Mouse (Mus musculus): ENCODE data around the gene Ppp1r36. TPM values are rescaled to one million over a fixed set of nuclear protein-coding genes. Genes with fewer than 3 reads are reported as not detected.
A peak's percentile ranks its signal among the peaks of the same experiment; 100 is the strongest.

The Ppp1r36 gene
- polyA plus RNA-seq, 1 experiment: 1.8 TPM

- TF ChIP-seq CTCF (IDR thresholded peaks at IDR 0.05; ENCODE audit: insufficient read depth, low read length) (no peak), POLR2A (IDR thresholded peaks at IDR 0.05; ENCODE audit: borderline replicate concordance, extremely low read depth, low read depth, low read length) (no peak)
- WGBS: 68% methylated on average over 4 of the region's 4 CpGs
- no peak for DNase-seq
- Histone ChIP-seq H3K4me1 (ENCODE audit: control insufficient read depth, insufficient read depth, low read length) (no peaks in the 10 kb centered on the region), H3K4me3 (replicated peaks; ENCODE audit: extremely low read depth, low read depth, low read length) (no peak overlapping the region)
These were observed 41.7 kb downstream of the Ppp1r36 start for GRCm38 (mm10) chr12:76459032-76459431.

- DNase-seq: no peak
- H3K4me1 ChIP-seq (ENCODE audit: control insufficient read depth, insufficient read depth, low read length): no peaks in the 10 kb centered on the region
- TF ChIP-seq CTCF (IDR thresholded peaks at IDR 0.05; ENCODE audit: insufficient read depth, low read length) (no peak), POLR2A (IDR thresholded peaks at IDR 0.05; ENCODE audit: borderline replicate concordance, extremely low read depth, low read depth, low read length) (no peak)
- H3K4me3 ChIP-seq (replicated peaks; ENCODE audit: extremely low read depth, low read depth, low read length): no peak overlapping the region
- WGBS: 76% methylated on average over 9 of the region's 9 CpGs
These were observed 46.1 kb downstream of the Ppp1r36 start for GRCm38 (mm10) chr12:76463391-76463790.

- TF ChIP-seq POLR2A (IDR thresholded peaks at IDR 0.05; ENCODE audit: borderline replicate concordance, extremely low read depth, low read depth, low read length): no peak
- no peak for TF ChIP-seq CTCF (IDR thresholded peaks at IDR 0.05; ENCODE audit: insufficient read depth, low read length)
- WGBS: 69% methylated on average over 12 of the region's 12 CpGs
- Histone ChIP-seq H3K4me1 (ENCODE audit: control insufficient read depth, insufficient read depth, low read length) (no peaks in the 10 kb centered on the region), H3K4me3 (replicated peaks; ENCODE audit: extremely low read depth, low read depth, low read length) (no peak overlapping the region)
- no peak for DNase-seq
These were observed 47.4 kb downstream of the Ppp1r36 start for GRCm38 (mm10) chr12:76464651-76465252.

GRCm38 (mm10) chr12:76466651-76467050 is 49.3 kb downstream of the Ppp1r36 start:
- Histone ChIP-seq H3K4me3 (replicated peaks; ENCODE audit: extremely low read depth, low read depth, low read length) (no peak overlapping the region), H3K4me1 (ENCODE audit: control insufficient read depth, insufficient read depth, low read length) (no peaks in the 10 kb centered on the region)
- TF ChIP-seq POLR2A (IDR thresholded peaks at IDR 0.05; ENCODE audit: borderline replicate concordance, extremely low read depth, low read depth, low read length): no peak
- TF ChIP-seq CTCF (IDR thresholded peaks at IDR 0.05; ENCODE audit: insufficient read depth, low read length): no peak
- WGBS: 38% methylated on average over 7 of the region's 7 CpGs
- DNase-seq: no peak

- TF ChIP-seq CTCF (IDR thresholded peaks at IDR 0.05; ENCODE audit: insufficient read depth, low read length) (no peak), POLR2A (IDR thresholded peaks at IDR 0.05; ENCODE audit: borderline replicate concordance, extremely low read depth, low read depth, low read length) (no peak)
- H3K4me3 ChIP-seq (replicated peaks; ENCODE audit: extremely low read depth, low read depth, low read length): no peak overlapping the region
- H3K4me1 ChIP-seq (ENCODE audit: control insufficient read depth, insufficient read depth, low read length): no peaks in the 10 kb centered on the region
- 30% methylated on average over 7 of the region's 7 CpGs for WGBS
- no peak for DNase-seq
These were observed 49.9 kb downstream of the Ppp1r36 start for GRCm38 (mm10) chr12:76467256-76467655.

GRCm38 (mm10) chr12:76472046-76472445 is 54.7 kb downstream of the Ppp1r36 start:
- Histone ChIP-seq H3K4me3 (replicated peaks; ENCODE audit: extremely low read depth, low read depth, low read length) (no peak overlapping the region), H3K4me1 (ENCODE audit: control insufficient read depth, insufficient read depth, low read length) (no peaks in the 10 kb centered on the region)
- 3% methylated on average over 4 of the region's 4 CpGs for WGBS
- peak; percentile 60 for DNase-seq
- TF ChIP-seq CTCF (IDR thresholded peaks at IDR 0.05; ENCODE audit: insufficient read depth, low read length) (peak; percentile 64), POLR2A (IDR thresholded peaks at IDR 0.05; ENCODE audit: borderline replicate concordance, extremely low read depth, low read depth, low read length) (no peak)

- DNase-seq: no peak
- H3K4me1 ChIP-seq (ENCODE audit: control insufficient read depth, insufficient read depth, low read length): no peaks in the 10 kb centered on the region
- H3K4me3 ChIP-seq (replicated peaks; ENCODE audit: extremely low read depth, low read depth, low read length): no peak overlapping the region
- no peak for TF ChIP-seq CTCF (IDR thresholded peaks at IDR 0.05; ENCODE audit: insufficient read depth, low read length)
- no peak for TF ChIP-seq POLR2A (IDR thresholded peaks at IDR 0.05; ENCODE audit: borderline replicate concordance, extremely low read depth, low read depth, low read length)
- 55% methylated on average over 10 of the region's 10 CpGs for WGBS
These were observed 56.4 kb downstream of the Ppp1r36 start for GRCm38 (mm10) chr12:76473562-76474245.

- TF ChIP-seq CTCF (IDR thresholded peaks at IDR 0.05; ENCODE audit: insufficient read depth, low read length): no peak
- no peak for TF ChIP-seq POLR2A (IDR thresholded peaks at IDR 0.05; ENCODE audit: borderline replicate concordance, extremely low read depth, low read depth, low read length)
- DNase-seq: no peak
- WGBS: 80% methylated on average over 8 of the region's 8 CpGs
- Histone ChIP-seq H3K4me1 (ENCODE audit: control insufficient read depth, insufficient read depth, low read length) (no peaks in the 10 kb centered on the region; the same call in 1 of the 2 replicates), H3K4me3 (replicated peaks; ENCODE audit: extremely low read depth, low read depth, low read length) (no peak overlapping the region)
These were observed 56.9 kb downstream of the Ppp1r36 start for GRCm38 (mm10) chr12:76474246-76474583.

GRCm38 (mm10) chr12:76474802-76475201 is 57.5 kb downstream of the Ppp1r36 start:
- no peak overlapping the region for H3K4me3 ChIP-seq (replicated peaks; ENCODE audit: extremely low read depth, low read depth, low read length)
- DNase-seq: no peak
- TF ChIP-seq CTCF (IDR thresholded peaks at IDR 0.05; ENCODE audit: insufficient read depth, low read length) (no peak), POLR2A (IDR thresholded peaks at IDR 0.05; ENCODE audit: borderline replicate concordance, extremely low read depth, low read depth, low read length) (no peak)
- no peaks in the 10 kb centered on the region; the same call in 1 of the 2 replicates for H3K4me1 ChIP-seq (ENCODE audit: control insufficient read depth, insufficient read depth, low read length)
- WGBS: 55% methylated on average over 2 of the region's 2 CpGs

- no peak for DNase-seq
- Histone ChIP-seq H3K4me3 (replicated peaks; ENCODE audit: extremely low read depth, low read depth, low read length) (no peak overlapping the region), H3K4me1 (ENCODE audit: control insufficient read depth, insufficient read depth, low read length) (no peaks in the 10 kb centered on the region; the same call in 1 of the 2 replicates)
- WGBS: 76% methylated on average over 1 of the region's 1 CpGs
- TF ChIP-seq POLR2A (IDR thresholded peaks at IDR 0.05; ENCODE audit: borderline replicate concordance, extremely low read depth, low read depth, low read length) (no peak), CTCF (IDR thresholded peaks at IDR 0.05; ENCODE audit: insufficient read depth, low read length) (no peak)
These were observed 58.8 kb downstream of the Ppp1r36 start for GRCm38 (mm10) chr12:76476146-76476545.

Data from lung, adult 2 months (tissue).